Mouse (Mus musculus): ENCODE measurements at regions not wholly inside any gene's neighbourhood (a gene's known extent, or its start where the extent isn't known, plus 50 kb on each side); places are given as distances from the start of the nearest gene placed in this dataset.
A peak's percentile ranks its signal among the peaks of the same experiment; 100 is the strongest.

DNA sequence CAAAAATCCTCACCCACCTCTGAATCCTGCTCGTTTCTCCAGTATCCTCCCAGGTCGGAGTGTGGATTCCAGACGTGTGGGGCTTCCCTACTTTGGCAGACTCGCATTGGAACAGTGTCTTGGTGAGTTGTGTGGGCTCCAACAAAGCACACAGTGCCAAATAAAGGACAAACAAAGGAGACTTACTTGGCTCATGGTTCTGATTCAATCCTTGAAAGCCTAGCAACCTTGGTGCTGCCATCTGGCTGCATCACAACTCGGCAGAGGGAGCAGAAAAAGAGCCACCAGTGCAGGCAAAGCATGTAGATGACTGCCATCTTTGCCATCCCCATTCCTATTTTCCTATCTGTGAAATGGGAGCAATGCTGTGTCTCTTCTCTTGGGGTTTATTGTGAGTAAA, 64.0 kb downstream of the Il9r start:
- no peak for DNase-seq (ENCODE audit: low spot score in 2 of 2)

DNA sequence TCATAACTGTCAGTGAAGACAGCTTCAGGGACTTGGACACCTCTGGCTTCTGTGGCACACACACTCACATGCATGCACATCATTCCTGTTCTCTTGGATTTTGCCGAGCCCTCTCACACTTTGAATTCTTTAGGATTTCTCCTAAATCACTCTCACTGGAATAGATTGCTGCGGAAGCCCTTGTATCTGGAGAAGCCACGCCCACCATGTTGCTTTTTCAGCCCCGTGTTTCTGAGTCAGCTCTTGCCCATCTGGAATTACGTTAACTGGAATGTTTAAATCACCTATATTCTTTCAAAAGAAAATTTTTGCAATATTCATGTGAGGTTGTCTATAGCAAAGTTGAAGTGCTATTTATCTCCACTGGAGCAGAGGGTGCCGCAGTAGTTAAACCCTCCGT, 66.1 kb downstream of the Il9r start:
- no peak for DNase-seq (ENCODE audit: low spot score in 2 of 2)

DNA sequence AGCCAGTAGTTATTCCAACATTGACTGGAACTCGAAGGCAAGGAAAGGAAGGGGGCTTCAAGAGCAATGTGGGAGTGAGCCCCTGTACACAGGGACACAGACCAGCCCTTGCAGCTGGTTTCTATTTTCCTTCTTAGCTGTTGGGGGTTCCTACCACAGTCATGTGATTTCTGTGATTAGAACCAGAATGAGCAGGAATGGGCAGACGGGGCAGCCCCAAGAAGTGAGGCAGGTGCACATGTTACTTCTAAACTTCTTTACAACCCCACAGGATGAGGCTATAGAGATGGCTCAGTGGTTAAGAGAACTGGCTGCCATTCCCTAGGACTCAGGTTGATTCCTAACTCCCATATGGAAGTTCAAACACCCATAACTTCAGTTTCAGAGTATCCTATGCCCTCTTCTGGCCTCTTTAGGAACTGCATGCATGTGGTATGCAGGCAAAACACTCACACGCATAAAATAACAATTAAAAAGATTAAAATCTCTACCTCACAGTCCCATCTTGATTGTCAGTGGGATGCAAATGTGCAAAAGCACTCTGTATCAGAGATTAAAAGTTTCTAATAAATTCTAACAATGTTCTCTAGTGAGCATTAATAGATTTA, 68.0 kb downstream of the Il9r start:
- no peak for DNase-seq (ENCODE audit: low spot score in 2 of 2)

DNA sequence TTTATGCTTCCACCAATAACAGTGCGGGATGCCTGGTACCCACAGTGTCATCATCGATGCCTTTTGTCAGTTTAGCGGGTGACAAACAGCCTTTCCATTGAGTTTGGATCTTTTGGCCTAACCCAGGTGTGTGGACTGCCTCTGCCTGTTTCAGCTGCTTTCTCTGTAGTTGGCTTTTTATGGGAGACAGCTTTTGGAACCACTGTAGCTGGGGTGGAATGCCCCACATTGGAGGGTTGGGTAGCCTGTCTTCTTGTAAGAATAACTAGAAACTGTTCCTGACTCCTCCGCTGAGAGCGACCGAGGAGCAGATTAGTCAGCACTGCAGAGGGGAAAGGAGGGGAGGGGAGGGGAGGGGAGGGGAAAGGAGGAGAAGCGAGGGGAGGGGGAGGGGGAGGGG, 71.5 kb downstream of the Il9r start:
- no peak for DNase-seq (ENCODE audit: low spot score in 2 of 2)

DNA sequence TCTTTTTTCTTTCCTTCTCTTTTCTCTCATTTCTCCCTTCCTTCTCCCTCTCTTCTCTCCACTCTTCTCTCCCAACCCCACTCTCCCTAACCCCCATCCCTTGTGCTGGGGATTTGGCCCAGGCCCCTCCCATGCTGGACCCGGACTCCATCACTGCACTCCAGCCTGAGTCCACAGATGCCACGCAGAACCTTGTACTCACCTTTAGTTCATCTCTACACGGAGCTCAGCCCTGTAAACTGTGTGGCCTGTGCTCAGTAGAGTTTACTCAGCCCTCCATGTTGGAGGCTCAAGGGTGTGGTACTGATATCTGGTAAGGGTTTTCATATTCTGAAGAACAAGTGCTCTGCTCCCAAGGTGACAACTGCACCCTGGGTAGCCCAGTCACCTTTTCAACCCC, 72.1 kb downstream of the Il9r start:
- DNase-seq (ENCODE audit: low spot score in 2 of 2): no peak

DNA sequence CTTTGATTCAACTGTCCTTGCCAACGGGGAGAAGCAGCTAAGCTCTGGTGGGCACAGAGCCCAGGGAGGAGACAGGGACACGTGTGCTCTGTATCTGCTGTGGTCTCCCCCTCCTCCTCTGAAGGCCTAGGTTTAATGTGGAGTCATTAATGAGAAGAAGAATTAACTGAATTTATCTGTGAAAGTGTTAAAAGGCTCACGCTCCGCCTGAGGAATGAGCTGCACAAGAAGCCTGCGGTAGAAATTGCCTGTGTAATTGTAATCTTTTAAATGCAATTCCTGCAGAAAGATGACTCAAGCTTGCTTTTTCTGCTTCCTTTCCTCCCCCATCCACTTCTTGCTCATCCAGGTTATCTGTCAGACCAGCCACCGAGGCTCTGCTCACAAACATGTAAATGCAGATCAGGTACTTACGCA, 72.7 kb downstream of the Il9r start:
- DNase-seq (ENCODE audit: low spot score in 2 of 2): peak; percentile 47

DNA sequence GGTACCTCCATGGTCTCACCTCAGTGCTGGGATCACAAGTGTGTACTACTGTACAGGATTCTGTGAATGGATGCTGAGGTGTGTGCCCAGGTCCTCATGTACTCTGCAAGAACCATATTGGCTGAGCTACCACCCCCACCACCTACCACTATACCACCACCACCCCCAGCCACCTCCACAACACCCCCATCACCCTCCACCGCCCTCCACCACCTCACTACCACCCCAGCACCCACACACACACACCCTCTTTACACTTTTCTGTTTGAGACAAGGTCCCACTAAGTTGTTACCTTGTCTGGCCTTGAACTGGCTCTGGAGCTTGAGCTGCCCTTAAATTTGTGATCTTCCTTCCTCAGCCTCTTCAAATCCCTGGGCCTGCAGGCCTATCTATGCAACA, 73.3 kb downstream of the Il9r start:
- no peak for DNase-seq (ENCODE audit: low spot score in 2 of 2)

DNA sequence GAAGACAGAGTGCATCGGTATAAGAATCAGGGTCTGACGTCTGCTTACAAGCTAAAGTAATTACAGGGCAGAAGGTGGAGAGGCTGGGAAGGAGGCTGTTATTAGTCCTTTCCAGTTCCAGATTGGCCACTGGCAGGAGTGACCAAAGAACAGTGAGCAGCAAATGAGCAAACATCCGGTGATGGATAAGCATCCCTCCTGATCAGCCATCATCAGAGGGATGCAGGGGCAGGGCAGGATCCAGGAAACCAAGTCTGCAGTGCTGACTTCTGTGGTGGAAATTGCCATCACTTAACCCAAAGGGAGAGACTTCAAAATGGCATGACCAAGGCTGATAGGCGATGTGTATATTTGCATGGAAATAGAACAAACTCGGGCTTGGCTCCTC, 73.8 kb downstream of the Il9r start:
- DNase-seq (ENCODE audit: low spot score in 2 of 2): no peak

DNA sequence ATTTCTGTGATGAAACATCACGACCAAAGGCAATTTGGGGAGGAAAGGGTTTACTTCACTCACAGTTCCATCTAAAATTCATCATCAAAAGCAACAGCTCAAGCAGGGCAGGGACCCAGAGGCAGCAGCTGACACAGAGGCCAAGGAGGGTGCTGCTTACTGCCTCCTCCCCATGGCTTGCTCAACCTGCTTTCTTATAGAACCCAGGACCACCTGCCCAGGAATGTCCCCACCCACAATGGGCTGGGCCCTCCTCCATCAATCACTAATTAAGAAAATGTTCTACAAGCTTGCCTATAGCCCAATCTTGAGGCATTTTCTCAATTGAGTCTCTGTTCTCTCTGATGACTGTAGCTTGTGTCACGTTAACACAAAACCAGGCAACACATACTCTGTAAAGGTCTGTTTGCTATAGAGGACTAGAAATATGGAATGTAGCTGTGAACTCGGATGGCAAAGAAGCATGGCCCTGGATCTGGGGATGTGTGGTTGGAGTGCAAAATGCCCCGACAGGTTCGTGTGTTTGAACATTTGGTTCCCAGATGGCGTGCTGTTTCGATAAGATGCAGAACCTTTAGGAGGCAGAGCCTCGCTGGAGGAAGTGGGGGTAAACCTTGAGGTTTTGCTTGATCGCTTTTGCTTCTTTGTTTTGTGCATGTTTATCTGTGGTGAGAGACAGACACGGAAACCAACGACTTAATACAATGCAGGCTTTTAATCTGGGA, 74.3 kb downstream of the Il9r start:
- DNase-seq (ENCODE audit: low spot score in 2 of 2): no peak

DNA sequence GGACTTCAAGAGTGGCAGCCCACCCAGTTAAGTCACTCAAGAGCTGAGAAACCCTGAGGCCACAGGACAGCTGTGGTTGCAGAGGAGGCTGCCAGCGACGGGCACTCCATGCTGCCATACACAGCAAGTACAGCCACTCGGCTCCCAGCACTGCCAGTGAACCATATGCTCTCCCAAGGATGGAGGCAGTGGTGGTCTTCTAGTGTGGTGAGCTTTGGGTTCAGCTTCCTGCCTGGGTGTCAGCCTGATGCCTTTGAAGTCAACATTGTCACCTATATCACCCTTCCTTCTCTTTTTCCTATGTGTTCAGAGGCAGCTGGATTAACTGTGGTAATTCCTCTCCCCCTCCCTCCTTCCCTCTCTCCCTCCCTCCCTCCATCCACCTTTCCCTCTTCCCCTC, 79.5 kb downstream of the Il9r start:
- no peak for DNase-seq (ENCODE audit: low spot score in 2 of 2)

DNA sequence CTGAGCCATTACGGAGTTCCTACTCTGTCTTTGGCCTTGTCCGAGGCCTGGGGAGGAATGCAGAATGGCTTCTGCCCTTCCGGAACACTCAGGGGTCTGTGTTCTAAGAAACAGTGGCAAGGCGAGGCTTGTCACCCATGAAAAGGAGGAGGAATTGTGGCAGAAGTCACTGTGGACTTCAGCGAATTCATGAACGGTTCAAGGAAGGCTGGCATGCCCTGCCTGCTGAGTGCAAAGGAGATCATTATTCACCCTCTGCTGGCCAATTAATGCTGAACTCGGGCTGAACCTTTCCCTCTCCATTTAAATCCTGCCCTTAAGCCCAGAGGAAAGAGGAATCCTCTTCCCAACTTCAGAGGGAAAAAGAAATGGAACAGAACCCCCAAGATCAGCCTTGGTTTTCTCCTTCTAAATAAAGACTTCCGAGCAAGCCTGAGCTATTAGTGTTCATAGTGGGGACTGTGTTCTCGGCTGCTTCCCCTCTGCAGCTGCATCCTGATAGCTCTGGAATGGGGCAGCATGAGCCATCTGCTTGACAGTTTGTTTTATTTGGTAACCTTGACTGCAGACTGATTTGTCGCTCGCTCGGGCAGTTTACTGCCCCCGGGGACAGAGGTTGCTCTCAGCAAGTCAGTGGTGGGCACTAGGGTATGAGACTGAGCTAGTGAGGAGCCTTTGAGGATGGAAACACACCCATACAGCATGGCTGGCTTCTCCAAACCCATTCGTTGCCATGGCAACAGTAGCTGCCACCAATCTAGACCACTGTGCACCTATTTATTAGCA, 81.0 kb downstream of the Il9r start:
- DNase-seq (ENCODE audit: low spot score in 2 of 2): no peak

DNA sequence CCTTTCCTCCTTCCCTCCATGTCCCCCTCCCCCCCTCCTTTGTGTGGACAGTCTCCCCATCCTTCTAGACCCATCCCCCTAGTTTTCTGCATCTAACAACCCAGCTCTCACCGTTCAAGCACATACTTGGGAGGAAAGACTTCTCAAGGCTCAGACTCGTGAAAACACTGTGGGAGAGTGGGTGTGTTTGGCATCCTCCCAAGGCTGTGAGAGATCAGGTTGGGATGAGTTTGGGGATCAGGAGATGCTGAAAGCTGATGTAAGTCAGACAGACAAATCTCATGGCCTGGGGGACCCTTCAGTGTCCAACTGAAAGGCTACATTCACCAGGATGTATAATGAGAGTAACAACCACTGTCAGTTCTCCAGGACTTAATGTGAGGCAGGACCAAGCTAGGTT, 82.1 kb downstream of the Il9r start:
- DNase-seq (ENCODE audit: low spot score in 2 of 2): peak; percentile 72 to 86

DNA sequence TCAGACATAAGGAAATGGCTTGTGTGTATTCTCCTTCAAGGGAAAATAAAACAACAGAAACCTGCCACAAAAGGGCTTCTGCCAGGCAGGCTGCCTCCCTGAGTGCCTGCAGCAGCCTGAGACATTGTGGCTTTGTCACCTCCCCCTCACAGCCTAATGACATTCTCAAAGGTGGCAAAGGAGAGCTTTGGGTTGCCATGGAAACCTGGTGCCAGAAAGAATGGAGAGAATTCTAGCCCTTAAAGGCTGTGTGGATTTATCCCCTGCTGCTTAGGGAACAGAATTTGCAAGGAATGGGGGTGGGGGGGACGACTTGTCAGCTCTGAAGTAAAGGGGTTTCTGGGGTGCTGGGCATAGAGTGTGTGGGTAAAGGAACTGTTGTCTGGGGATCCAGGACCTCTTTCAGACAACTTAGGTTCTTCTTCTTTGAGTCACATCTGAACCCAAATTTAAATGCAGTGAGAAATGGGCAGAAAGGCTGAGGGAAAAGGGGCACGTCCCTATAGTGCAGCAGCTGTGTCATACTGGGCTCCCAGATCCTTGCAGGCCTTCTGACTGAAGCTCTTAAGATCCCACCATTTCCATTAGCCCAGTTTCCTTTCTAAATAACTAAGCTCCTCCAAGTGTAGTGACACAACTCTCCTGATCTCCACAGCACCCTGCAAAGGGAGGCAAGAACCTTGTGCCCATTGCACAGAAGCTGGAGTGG, 86.8 kb downstream of the Il9r start:
- peak; percentile 51 to 72 for DNase-seq (ENCODE audit: low spot score in 2 of 2)

DNA sequence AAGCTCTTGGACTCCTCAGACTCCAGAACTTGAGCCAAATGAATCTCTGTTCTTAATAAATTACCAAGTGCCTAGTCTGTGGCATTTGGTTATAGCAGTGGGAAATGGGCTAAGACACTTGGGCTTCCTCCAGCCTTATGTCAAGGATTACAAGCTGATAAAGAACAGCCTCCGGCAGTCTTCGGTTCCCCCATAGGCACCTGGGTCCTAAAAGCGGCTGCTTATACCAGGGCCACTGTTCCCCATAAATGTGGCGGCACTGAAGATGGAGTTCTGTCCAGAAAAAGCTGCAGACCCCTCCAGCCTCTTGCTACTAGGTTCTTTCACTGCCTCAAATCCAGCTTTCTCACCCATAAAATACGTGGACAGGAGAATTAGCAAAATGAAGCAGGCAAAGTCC, 87.6 kb downstream of the Il9r start:
- DNase-seq (ENCODE audit: low spot score in 2 of 2): no peak

DNA sequence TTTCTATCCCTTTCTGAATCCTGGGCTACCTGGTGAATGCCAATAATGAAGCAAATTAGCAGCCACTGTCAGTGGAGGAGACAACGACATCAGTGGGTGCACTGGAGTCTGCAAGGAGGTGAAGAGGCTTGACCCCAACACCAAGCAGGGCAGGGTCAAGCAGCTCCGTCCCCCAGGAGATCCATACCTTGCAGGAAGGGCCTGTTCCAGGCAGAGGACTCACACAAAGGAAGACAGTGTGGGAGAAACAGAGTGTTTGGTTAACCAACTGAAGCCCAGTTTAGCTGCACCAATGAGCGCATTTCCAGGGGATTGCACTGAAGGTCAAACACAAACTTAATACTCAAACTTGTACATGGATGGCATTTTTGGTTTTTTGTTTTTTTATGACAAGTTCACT, 88.2 kb downstream of the Il9r start:
- DNase-seq (ENCODE audit: low spot score in 2 of 2): no peak

DNA sequence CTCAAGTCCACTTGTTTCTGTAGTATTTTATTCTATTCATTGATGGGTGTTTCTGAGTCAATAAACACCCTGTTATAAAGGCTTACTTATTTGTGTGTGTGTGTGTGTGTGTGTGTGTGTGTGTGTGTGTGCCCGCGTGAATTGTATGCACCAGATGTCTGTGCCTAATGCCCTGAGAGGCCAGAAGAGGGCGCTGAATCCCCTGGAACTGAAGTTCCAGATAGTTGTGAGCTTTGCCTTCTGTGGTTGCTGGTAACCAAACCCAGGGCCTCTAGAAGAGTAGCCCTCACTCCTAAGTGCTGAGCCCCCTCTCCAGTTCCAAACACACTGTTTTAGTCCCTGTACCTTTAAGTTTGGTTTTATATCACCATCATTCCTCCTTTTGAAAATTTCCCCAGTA, 90.2 kb downstream of the Il9r start:
- no peak for DNase-seq (ENCODE audit: low spot score in 2 of 2)

Data from right cerebral cortex, adult 2 months (tissue).